Mouse (Mus musculus) heart, embryonic 16.5 days (tissue): ENCODE data around the gene Olfr564. TPM values are rescaled to one million over a fixed set of nuclear protein-coding genes. Genes with fewer than 3 reads are reported as not detected.

Source experiments
- ATAC-seq: fragments of 200-750 bp; cut with Nextera tagmentation; replicated peaks from 2 replicates; pipeline ENCODE4 v1.8.0; 2017; ENCODE audit warnings: moderate number of reproducible peaks; ENCODE audit not compliant: insufficient read depth, low FRiP score; ENCODE audit errors: extremely low read depth
- H3K27ac ChIP-seq: fragments of 300-500 bp; sonication (generic); 2 replicates; pipeline ENCODE4 v1.5.1; 2014; ENCODE audit warnings: mild to moderate bottlenecking, low read length, control low read depth, moderate library complexity
- H3K27me3 ChIP-seq: fragments of 300-500 bp; sonication (generic); 2 replicates; pipeline ENCODE4 v1.6.1; 2014; ENCODE audit warnings: low read length, mixed read lengths; ENCODE audit not compliant: control insufficient read depth, insufficient read depth
- H3K36me3 ChIP-seq: fragments of 300-500 bp; sonication (generic); 2 replicates; pipeline ENCODE4 v1.6.1; 2014; ENCODE audit not compliant: control insufficient read depth, insufficient read depth
- H3K4me1 ChIP-seq: fragments of 300-500 bp; sonication (generic); 2 replicates; pipeline ENCODE4 v1.6.1; 2014; ENCODE audit warnings: low read length, mixed read lengths; ENCODE audit not compliant: control insufficient read depth, insufficient read depth
- H3K4me2 ChIP-seq: fragments of 300-500 bp; sonication (generic); 2 replicates; pipeline ENCODE4 v1.6.1; 2014; ENCODE audit warnings: low read depth, mild to moderate bottlenecking, control low read depth, low read length
- H3K4me3 ChIP-seq: fragments of 300-500 bp; sonication (generic); 2 replicates; pipeline ENCODE4 v1.5.1; 2014; ENCODE audit warnings: mild to moderate bottlenecking, control low read depth, low read length
- H3K9ac ChIP-seq: fragments of 300-500 bp; sonication (generic); 2 replicates; pipeline ENCODE4 v1.6.1; 2014; ENCODE audit warnings: low read length, control low read depth
- H3K9me3 ChIP-seq: fragments of 300-500 bp; sonication (generic); replicated peaks from 2 replicates; pipeline ENCODE4 v1.6.1; 2016; ENCODE audit warnings: low read length; ENCODE audit not compliant: control insufficient read depth
- WGBS: fragments of 180-500 bp; shearing (Covaris S2); extraction: QIAGEN DNeasy Blood & Tissue Kit; methylation state at CpG from one replicate; pipeline ENCODE4 v1.1.7; 2014; 5-methylcytosine and 5-hydroxymethylcytosine counted together
- polyA plus RNA-seq: library from polyadenylated mRNA; unstranded; fragments of >200 nt; fragmentation: Nextera tagmentation; extraction: Ambion mirVana; gene quantifications from 2 replicates; pipeline ENCODE4 v1.2.1, GENCODE M21; 2015

The Olfr564 gene
- polyA plus RNA-seq, result not detected in 2 replicates

- Histone ChIP-seq H3K4me3 (no peak within 1 kb of the TSS), H3K9me3 (no peaks in the 10 kb centered on the region), H3K27me3 (no peaks in the 10 kb centered on the region), H3K4me1 (no peaks in the 10 kb centered on the region), H3K9ac (no peak within 1 kb of the TSS), H3K4me2 (no peak within 1 kb of the TSS), H3K27ac (no peak within 1 kb of the TSS), H3K36me3 (no peaks in the 10 kb centered on the region)
- ATAC-seq, result no peak
Observed at GRCm38 (mm10) chr7:102803180-102803579, at the start of gene Olfr564. Gene Olfr564 (plus strand): TSS chr7:102803480.

- ATAC-seq, result no peak
- Histone ChIP-seq H3K27me3 (no peaks in the 10 kb centered on the region), H3K27ac (no peak within 1 kb of the TSS), H3K9me3 (no peaks in the 10 kb centered on the region), H3K9ac (no peak within 1 kb of the TSS), H3K4me2 (no peak within 1 kb of the TSS), H3K4me3 (no peak within 1 kb of the TSS), H3K36me3 (no peaks in the 10 kb centered on the region), H3K4me1 (no peaks in the 10 kb centered on the region)
- 55% methylated on average over 4 of the region's 4 CpGs for WGBS
Observed at GRCm38 (mm10) chr7:102759266-102759665, 44.0 kb upstream of the Olfr564 start, which contains the start of the genes Olfr560 and Olfr78. Gene Olfr560 (minus strand): TSS chr7:102759366. Gene Olfr78 (minus strand): TSS chr7:102759471.

- no peak within 1 kb of the TSS for H3K27ac ChIP-seq
- no peaks in the 10 kb centered on the region for H3K36me3 ChIP-seq
- H3K4me3 ChIP-seq, result no peak within 1 kb of the TSS
- ATAC-seq, result no peak
- WGBS, result 63% methylated on average over 2 of the region's 2 CpGs
- H3K27me3 ChIP-seq, result no peaks in the 10 kb centered on the region
- no peak within 1 kb of the TSS for H3K9ac ChIP-seq
- no peaks in the 10 kb centered on the region for H3K9me3 ChIP-seq
- no peak within 1 kb of the TSS for H3K4me2 ChIP-seq
- H3K4me1 ChIP-seq, result no peaks in the 10 kb centered on the region
Observed at GRCm38 (mm10) chr7:102770921-102771320, 32.4 kb upstream of the Olfr564 start, which contains the start of gene Olfr561. Gene Olfr561 (plus strand): TSS chr7:102771221.

Other genes starting within 250 kb of the Olfr564 start
- 0.80 and 0.82 TPM in 2 replicates for gene Trim21, start 238.0 kb upstream of the Olfr564 start, polyA plus RNA-seq
- gene Olfr550, start 232.0 kb upstream of the Olfr564 start, polyA plus RNA-seq, result not detected in 2 replicates
- gene Olfr551, start 211.6 kb upstream of the Olfr564 start, polyA plus RNA-seq, result not detected in 2 replicates
- not detected in 2 replicates for gene Olfr552, start 205.7 kb upstream of the Olfr564 start, polyA plus RNA-seq
- gene Olfr553, start 185.3 kb upstream of the Olfr564 start, polyA plus RNA-seq, result not detected in 2 replicates
- not detected in 2 replicates for gene Olfr554, start 165.0 kb upstream of the Olfr564 start, polyA plus RNA-seq
- not detected in 2 replicates for gene Olfr555, start 144.7 kb upstream of the Olfr564 start, polyA plus RNA-seq
- gene Olfr556, start 138.6 kb upstream of the Olfr564 start, polyA plus RNA-seq, result not detected in 2 replicates
- 12.3 and 12.4 TPM in 2 replicates for gene Trim68, start 116.2 kb upstream of the Olfr564 start, polyA plus RNA-seq
- gene Olfr557, start 107.6 kb upstream of the Olfr564 start, polyA plus RNA-seq, result not detected in 2 replicates
- 1.3 and 1.5 TPM in 2 replicates for gene Olfr558, start 101.3 kb upstream of the Olfr564 start, polyA plus RNA-seq
- gene Olfr33, start 84.4 kb upstream of the Olfr564 start, polyA plus RNA-seq, result not detected in 2 replicates
- not detected in 2 replicates for gene Olfr559, start 76.0 kb upstream of the Olfr564 start, polyA plus RNA-seq
- 0.07 TPM in 1 of 2 replicates, not detected in the other for gene Olfr560, start 44.1 kb upstream of the Olfr564 start, polyA plus RNA-seq
- 0.14 and 0.39 TPM in 2 replicates for gene Olfr78, start 44.0 kb upstream of the Olfr564 start, polyA plus RNA-seq
- gene Olfr561, start 32.3 kb upstream of the Olfr564 start, polyA plus RNA-seq, result not detected in 2 replicates
- gene Olfr566, start 55.3 kb downstream of the Olfr564 start, polyA plus RNA-seq, result not detected in 2 replicates
- not detected in 2 replicates for gene Olfr568, start 73.6 kb downstream of the Olfr564 start, polyA plus RNA-seq
- not detected in 2 replicates for gene Olfr569, start 87.4 kb downstream of the Olfr564 start, polyA plus RNA-seq
- gene Olfr570, start 91.1 kb downstream of the Olfr564 start, polyA plus RNA-seq, result not detected in 2 replicates
- gene Olfr571, start 114.1 kb downstream of the Olfr564 start, polyA plus RNA-seq, result not detected in 2 replicates
- gene Olfr572, start 120.9 kb downstream of the Olfr564 start, polyA plus RNA-seq, result not detected in 2 replicates
- gene Olfr573-ps1, start 139.1 kb downstream of the Olfr564 start, polyA plus RNA-seq, result not detected in 2 replicates
- not detected in 2 replicates for gene Olfr574, start 145.0 kb downstream of the Olfr564 start, polyA plus RNA-seq
- not detected in 2 replicates for gene Olfr575, start 155.3 kb downstream of the Olfr564 start, polyA plus RNA-seq
- gene Olfr576, start 159.2 kb downstream of the Olfr564 start, polyA plus RNA-seq, result not detected in 2 replicates
- not detected in 2 replicates for gene Olfr577, start 172.5 kb downstream of the Olfr564 start, polyA plus RNA-seq
- gene Olfr578, start 185.8 kb downstream of the Olfr564 start, polyA plus RNA-seq, result not detected in 2 replicates
- not detected in 2 replicates for gene Olfr582, start 234.5 kb downstream of the Olfr564 start, polyA plus RNA-seq
- gene Olfr583, start 247.8 kb downstream of the Olfr564 start, polyA plus RNA-seq, result not detected in 2 replicates